Mouse (Mus musculus): ENCODE measurements at regions not wholly inside any gene's neighbourhood (a gene's known extent, or its start where the extent isn't known, plus 50 kb on each side); places are given as distances from the start of the nearest gene placed in this dataset.
A peak's percentile ranks its signal among the peaks of the same experiment; 100 is the strongest.

DNA sequence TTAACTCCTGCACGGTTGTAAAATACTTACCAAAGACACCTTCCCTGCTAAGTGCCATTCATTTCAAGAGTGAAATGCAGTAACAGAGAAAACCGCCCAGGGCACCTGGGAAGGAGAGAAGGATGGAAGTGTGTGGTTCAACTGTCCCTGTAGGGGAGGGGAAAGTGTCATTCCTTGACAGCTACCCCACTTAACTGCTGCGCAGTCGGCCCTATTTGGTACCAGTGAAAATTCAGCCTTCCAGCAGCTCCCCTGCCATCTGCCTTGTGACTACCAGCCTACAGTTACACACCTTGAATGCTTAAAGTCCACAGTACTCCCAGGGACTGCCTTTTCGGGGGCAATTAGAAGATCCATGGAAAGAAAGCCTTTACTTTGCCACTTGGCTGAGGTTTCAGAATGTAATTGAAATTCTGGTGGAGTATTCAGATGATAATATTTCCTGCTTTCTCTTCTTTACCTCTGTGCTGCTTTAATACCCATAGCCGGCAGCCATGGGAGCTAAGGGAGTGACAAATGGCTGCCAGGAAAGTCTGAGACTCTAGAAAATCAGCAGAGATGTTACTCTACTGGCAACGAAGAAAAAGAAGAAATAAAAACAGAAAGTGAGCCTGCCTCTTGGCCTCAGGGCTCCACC is 780.5 kb downstream of the Diaph3 start:
- no peak for ATAC-seq (ENCODE audit: insufficient number of reproducible peaks, insufficient read depth, low FRiP score, low read depth)
- no peaks in the 10 kb centered on the region for H3K9me3 ChIP-seq (ENCODE audit: control insufficient read depth, low read depth, low read length)
- H3K27ac ChIP-seq (ENCODE audit: low read length): no peak overlapping the region
- H3K4me1 ChIP-seq (ENCODE audit: control insufficient read depth, insufficient read depth, low read length): no peaks in the 10 kb centered on the region; the same call in 1 of the 2 replicates
- H3K4me2 ChIP-seq (replicated peaks; ENCODE audit: low read depth, low read length): no peak overlapping the region
- no peaks in the 10 kb centered on the region for H3K36me3 ChIP-seq (ENCODE audit: control insufficient read depth, insufficient read depth, low read length)
- no peak overlapping the region for H3K4me3 ChIP-seq (ENCODE audit: low read depth, low read length)
- H3K9ac ChIP-seq (replicated peaks; ENCODE audit: low read depth, low read length): no peak overlapping the region
- WGBS: 38% methylated on average over 7 of the region's 7 CpGs
- H3K27me3 ChIP-seq (ENCODE audit: control insufficient read depth, insufficient read depth, low read length): no peaks in the 10 kb centered on the region

DNA sequence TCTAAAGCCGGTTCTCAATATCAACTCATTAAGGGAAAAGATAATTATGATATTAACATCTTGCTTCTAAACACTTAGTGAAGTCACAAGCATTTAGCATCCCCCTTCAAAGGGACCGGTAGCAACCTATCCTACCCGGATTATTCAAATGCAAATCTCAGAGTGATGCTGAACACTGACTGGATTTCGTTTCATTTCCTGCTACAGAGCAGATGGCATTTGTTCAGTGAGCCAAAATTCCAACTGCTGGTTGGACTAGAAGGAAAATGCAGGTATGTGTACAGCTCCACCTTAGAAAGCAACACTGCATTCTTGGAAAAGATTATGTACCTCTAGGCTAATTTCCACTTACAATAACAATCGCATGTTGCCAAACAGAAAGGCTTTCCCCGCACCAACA is 782.5 kb downstream of the Diaph3 start:
- 87% methylated on average over 6 of the region's 6 CpGs for WGBS
- H3K4me2 ChIP-seq (replicated peaks; ENCODE audit: low read depth, low read length): no peak overlapping the region
- H3K9ac ChIP-seq (replicated peaks; ENCODE audit: low read depth, low read length): no peak overlapping the region
- H3K4me1 ChIP-seq (ENCODE audit: control insufficient read depth, insufficient read depth, low read length): no peaks in the 10 kb centered on the region; the same call in 1 of the 2 replicates
- H3K27ac ChIP-seq (ENCODE audit: low read length): no peak overlapping the region
- H3K36me3 ChIP-seq (ENCODE audit: control insufficient read depth, insufficient read depth, low read length): no peaks in the 10 kb centered on the region
- no peak overlapping the region for H3K4me3 ChIP-seq (ENCODE audit: low read depth, low read length)
- H3K27me3 ChIP-seq (ENCODE audit: control insufficient read depth, insufficient read depth, low read length): no peaks in the 10 kb centered on the region
- ATAC-seq (ENCODE audit: insufficient number of reproducible peaks, insufficient read depth, low FRiP score, low read depth): no peak
- H3K9me3 ChIP-seq (ENCODE audit: control insufficient read depth, low read depth, low read length): no peaks in the 10 kb centered on the region

DNA sequence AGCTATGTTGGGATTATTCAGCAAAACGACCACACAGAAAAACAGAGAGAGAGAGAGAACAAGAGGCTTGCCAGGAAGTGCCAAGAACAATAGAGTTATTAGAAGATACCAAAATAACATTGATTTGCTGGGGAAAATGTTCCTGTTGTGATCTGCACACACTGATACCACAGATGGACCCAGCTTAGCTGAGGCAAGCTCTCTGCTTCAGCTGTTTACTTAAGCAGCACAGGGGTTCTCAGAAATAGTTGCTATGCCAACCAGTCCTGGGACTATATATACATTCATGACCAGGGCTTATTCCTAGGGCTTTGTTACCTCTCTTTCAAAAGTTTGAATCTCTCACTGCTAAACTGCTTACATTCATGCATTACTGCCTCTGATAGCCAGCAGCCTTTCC is 790.5 kb downstream of the Diaph3 start:
- H3K9me3 ChIP-seq (ENCODE audit: control insufficient read depth, low read depth, low read length): no peaks in the 10 kb centered on the region
- no peaks in the 10 kb centered on the region for H3K36me3 ChIP-seq (ENCODE audit: control insufficient read depth, insufficient read depth, low read length)
- H3K27ac ChIP-seq (ENCODE audit: low read length): no peak overlapping the region
- H3K4me1 ChIP-seq (ENCODE audit: control insufficient read depth, insufficient read depth, low read length): no peaks in the 10 kb centered on the region
- no peaks in the 10 kb centered on the region for H3K27me3 ChIP-seq (ENCODE audit: control insufficient read depth, insufficient read depth, low read length)
- H3K4me3 ChIP-seq (ENCODE audit: low read depth, low read length): no peak overlapping the region
- H3K4me2 ChIP-seq (replicated peaks; ENCODE audit: low read depth, low read length): no peak overlapping the region
- ATAC-seq (ENCODE audit: insufficient number of reproducible peaks, insufficient read depth, low FRiP score, low read depth): no peak; the same call in 1 of the 2 replicates
- H3K9ac ChIP-seq (replicated peaks; ENCODE audit: low read depth, low read length): no peak overlapping the region
- WGBS: 21% methylated on average over 1 of the region's 1 CpGs

DNA sequence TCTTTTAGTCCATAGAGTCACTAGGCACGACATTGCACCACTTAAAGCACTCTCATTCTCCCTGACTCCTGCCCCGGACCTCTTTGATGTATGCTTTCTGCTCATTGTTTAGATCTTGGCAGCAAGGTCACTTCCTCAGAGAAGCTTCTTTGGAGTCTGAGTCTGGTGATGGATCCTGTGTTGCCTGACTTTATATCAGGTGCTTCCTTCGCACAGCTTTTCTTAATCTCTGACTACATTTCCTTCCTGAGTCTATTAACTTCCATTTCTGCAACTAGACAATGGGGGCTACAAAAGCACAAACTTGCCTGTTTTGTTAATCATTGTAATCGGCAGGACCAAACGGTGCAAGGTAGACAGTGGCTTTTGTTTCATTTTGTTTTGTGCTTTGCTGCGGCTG is 802.0 kb downstream of the Diaph3 start:
- H3K36me3 ChIP-seq (ENCODE audit: control insufficient read depth, insufficient read depth, low read length): no peaks in the 10 kb centered on the region
- no peaks in the 10 kb centered on the region for H3K9me3 ChIP-seq (ENCODE audit: control insufficient read depth, low read depth, low read length)
- H3K4me2 ChIP-seq (replicated peaks; ENCODE audit: low read depth, low read length): no peak overlapping the region
- H3K4me1 ChIP-seq (ENCODE audit: control insufficient read depth, insufficient read depth, low read length): no peaks in the 10 kb centered on the region
- no peaks in the 10 kb centered on the region for H3K27me3 ChIP-seq (ENCODE audit: control insufficient read depth, insufficient read depth, low read length)
- 51% methylated on average over 6 of the region's 6 CpGs for WGBS
- H3K9ac ChIP-seq (replicated peaks; ENCODE audit: low read depth, low read length): no peak overlapping the region
- no peak for ATAC-seq (ENCODE audit: insufficient number of reproducible peaks, insufficient read depth, low FRiP score, low read depth)
- no peak overlapping the region for H3K27ac ChIP-seq (ENCODE audit: low read length)
- no peak overlapping the region for H3K4me3 ChIP-seq (ENCODE audit: low read depth, low read length)

DNA sequence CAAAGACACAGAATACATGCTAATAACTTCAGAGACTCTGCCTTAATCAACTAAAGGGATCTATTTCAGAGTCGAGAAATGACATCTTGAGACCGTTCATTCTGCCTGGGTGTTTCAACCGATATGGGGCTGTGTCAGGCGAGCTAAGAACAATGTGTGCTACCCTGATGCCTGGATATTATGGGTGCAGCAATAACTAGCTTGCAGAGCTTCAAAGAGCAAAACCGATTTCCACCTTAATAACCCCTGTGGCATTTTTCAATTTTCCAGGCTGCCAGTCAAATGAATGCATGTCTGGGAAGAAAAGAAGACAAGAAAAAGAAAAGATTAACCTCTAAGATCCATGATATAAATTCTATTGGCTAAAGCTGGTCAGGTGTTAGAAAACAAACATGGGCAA is 804.0 kb downstream of the Diaph3 start:
- no peaks in the 10 kb centered on the region for H3K27me3 ChIP-seq (ENCODE audit: control insufficient read depth, insufficient read depth, low read length)
- H3K36me3 ChIP-seq (ENCODE audit: control insufficient read depth, insufficient read depth, low read length): no peaks in the 10 kb centered on the region
- H3K4me3 ChIP-seq (ENCODE audit: low read depth, low read length): no peak overlapping the region
- ATAC-seq (ENCODE audit: insufficient number of reproducible peaks, insufficient read depth, low FRiP score, low read depth): no peak
- no peaks in the 10 kb centered on the region for H3K4me1 ChIP-seq (ENCODE audit: control insufficient read depth, insufficient read depth, low read length)
- H3K9ac ChIP-seq (replicated peaks; ENCODE audit: low read depth, low read length): no peak overlapping the region
- H3K27ac ChIP-seq (ENCODE audit: low read length): no peak overlapping the region
- H3K4me2 ChIP-seq (replicated peaks; ENCODE audit: low read depth, low read length): no peak overlapping the region
- no peaks in the 10 kb centered on the region for H3K9me3 ChIP-seq (ENCODE audit: control insufficient read depth, low read depth, low read length)
- WGBS: 82% methylated on average over 5 of the region's 5 CpGs

DNA sequence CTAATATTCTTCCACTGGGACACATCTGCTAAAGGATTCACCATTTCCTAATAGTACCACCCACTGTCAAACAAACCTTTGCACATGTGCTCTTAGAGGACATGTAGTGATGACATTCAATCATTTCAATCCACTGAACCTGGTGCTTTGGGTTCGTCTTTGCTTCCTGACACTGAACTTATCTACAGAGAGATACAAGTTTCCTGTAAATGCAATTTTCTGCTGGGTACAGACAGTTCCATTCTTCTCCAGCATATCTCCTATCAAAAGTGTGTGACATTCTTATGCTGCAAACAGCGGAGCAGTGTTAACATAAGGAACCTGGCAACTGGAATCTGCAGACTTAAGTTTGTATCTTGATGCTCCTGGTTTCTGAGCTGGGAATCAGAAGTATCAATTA is 805.8 kb downstream of the Diaph3 start:
- Histone ChIP-seq H3K27me3 (ENCODE audit: control insufficient read depth, insufficient read depth, low read length) (no peaks in the 10 kb centered on the region), H3K36me3 (ENCODE audit: control insufficient read depth, insufficient read depth, low read length) (no peaks in the 10 kb centered on the region), H3K4me1 (ENCODE audit: control insufficient read depth, insufficient read depth, low read length) (no peaks in the 10 kb centered on the region), H3K27ac (ENCODE audit: low read length) (no peak overlapping the region), H3K9me3 (ENCODE audit: control insufficient read depth, low read depth, low read length) (no peaks in the 10 kb centered on the region), H3K9ac (replicated peaks; ENCODE audit: low read depth, low read length) (no peak overlapping the region), H3K4me2 (replicated peaks; ENCODE audit: low read depth, low read length) (no peak overlapping the region), H3K4me3 (ENCODE audit: low read depth, low read length) (no peak overlapping the region)
- no peak for ATAC-seq (ENCODE audit: insufficient number of reproducible peaks, insufficient read depth, low FRiP score, low read depth)
- 70% methylated on average over 2 of the region's 2 CpGs for WGBS

DNA sequence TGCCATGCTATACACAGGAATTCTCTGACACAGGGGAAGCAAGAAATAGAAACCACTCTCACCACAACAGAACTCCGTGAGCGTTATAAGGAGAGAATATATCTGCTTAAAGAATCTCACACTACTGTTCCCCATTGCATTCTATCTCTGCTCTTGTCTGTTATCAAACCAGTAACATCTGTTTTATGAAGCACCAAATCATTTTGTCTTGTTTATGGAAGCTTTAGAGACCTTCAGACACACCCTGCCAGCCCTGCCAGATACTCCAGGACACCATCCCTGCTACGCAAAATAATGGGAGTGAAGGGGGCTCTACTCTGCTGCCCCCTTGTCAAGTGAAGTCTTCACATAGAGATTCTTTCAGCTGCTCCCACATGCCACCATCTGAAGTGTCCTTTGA is 811.9 kb downstream of the Diaph3 start:
- no peak for ATAC-seq (ENCODE audit: insufficient number of reproducible peaks, insufficient read depth, low FRiP score, low read depth)
- Histone ChIP-seq H3K4me1 (ENCODE audit: control insufficient read depth, insufficient read depth, low read length) (no peaks in the 10 kb centered on the region), H3K4me3 (ENCODE audit: low read depth, low read length) (no peak overlapping the region), H3K9ac (replicated peaks; ENCODE audit: low read depth, low read length) (no peak overlapping the region), H3K36me3 (ENCODE audit: control insufficient read depth, insufficient read depth, low read length) (no peaks in the 10 kb centered on the region), H3K27me3 (ENCODE audit: control insufficient read depth, insufficient read depth, low read length) (no peaks in the 10 kb centered on the region), H3K9me3 (ENCODE audit: control insufficient read depth, low read depth, low read length) (no peaks in the 10 kb centered on the region), H3K27ac (ENCODE audit: low read length) (no peak overlapping the region), H3K4me2 (replicated peaks; ENCODE audit: low read depth, low read length) (no peak overlapping the region)
- 72% methylated on average over 3 of the region's 3 CpGs for WGBS

DNA sequence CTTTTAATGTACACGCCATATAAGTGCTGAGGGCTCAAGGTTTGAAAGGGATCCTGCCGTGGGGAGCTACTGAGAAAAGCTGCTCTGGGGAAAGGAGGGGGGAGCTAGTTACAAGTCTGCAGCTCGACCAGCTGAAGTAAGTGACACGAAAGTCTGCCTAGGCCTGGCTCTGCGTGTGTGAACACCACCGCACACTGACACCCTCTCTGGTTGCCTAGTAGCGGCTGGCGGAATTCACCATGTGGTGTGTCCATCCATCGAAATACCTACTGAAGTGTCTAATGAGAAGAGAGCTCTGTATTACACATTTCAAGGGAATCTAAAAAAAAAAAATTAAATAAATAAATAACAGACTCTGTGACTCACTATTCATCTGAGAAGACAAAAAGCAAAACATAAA is 813.4 kb downstream of the Diaph3 start:
- no peak overlapping the region for H3K27ac ChIP-seq (ENCODE audit: low read length)
- H3K9me3 ChIP-seq (ENCODE audit: control insufficient read depth, low read depth, low read length): no peaks in the 10 kb centered on the region
- no peaks in the 10 kb centered on the region for H3K27me3 ChIP-seq (ENCODE audit: control insufficient read depth, insufficient read depth, low read length)
- H3K4me2 ChIP-seq (replicated peaks; ENCODE audit: low read depth, low read length): no peak overlapping the region
- no peak overlapping the region for H3K4me3 ChIP-seq (ENCODE audit: low read depth, low read length)
- no peaks in the 10 kb centered on the region for H3K36me3 ChIP-seq (ENCODE audit: control insufficient read depth, insufficient read depth, low read length)
- 64% methylated on average over 9 of the region's 9 CpGs for WGBS
- H3K4me1 ChIP-seq (ENCODE audit: control insufficient read depth, insufficient read depth, low read length): no peaks in the 10 kb centered on the region
- ATAC-seq (ENCODE audit: insufficient number of reproducible peaks, insufficient read depth, low FRiP score, low read depth): no peak
- no peak overlapping the region for H3K9ac ChIP-seq (replicated peaks; ENCODE audit: low read depth, low read length)

DNA sequence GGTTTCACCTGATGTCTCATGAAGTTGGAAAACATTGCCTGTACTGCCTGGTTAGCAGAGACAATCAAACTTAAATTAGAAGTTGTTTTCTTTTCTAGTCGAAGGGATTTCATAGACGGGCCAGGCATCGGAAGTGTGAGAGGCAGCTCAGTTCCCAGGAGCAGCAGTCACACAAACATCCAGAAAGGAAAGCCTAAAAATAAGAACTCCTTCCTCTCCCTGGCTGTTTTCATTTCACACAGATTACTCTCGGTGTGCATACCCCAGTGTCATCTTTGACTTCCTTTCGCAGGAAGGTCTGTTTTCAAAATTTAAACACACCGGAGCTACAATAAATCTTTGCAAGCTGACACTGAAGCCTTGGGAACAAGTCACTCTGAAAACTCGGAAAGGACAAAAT is 818.7 kb downstream of the Diaph3 start:
- H3K4me2 ChIP-seq (replicated peaks; ENCODE audit: low read depth, low read length): no peak overlapping the region
- WGBS: 21% methylated on average over 7 of the region's 7 CpGs
- no peaks in the 10 kb centered on the region for H3K27me3 ChIP-seq (ENCODE audit: control insufficient read depth, insufficient read depth, low read length)
- H3K4me3 ChIP-seq (ENCODE audit: low read depth, low read length): no peak overlapping the region
- H3K9me3 ChIP-seq (ENCODE audit: control insufficient read depth, low read depth, low read length): no peaks in the 10 kb centered on the region
- peak overlapping the region; percentile 39; the same call in 1 of the 2 replicates for H3K27ac ChIP-seq (ENCODE audit: low read length)
- H3K9ac ChIP-seq (replicated peaks; ENCODE audit: low read depth, low read length): no peak overlapping the region
- H3K36me3 ChIP-seq (ENCODE audit: control insufficient read depth, insufficient read depth, low read length): no peaks in the 10 kb centered on the region
- no peaks in the 10 kb centered on the region for H3K4me1 ChIP-seq (ENCODE audit: control insufficient read depth, insufficient read depth, low read length)
- ATAC-seq (ENCODE audit: insufficient number of reproducible peaks, insufficient read depth, low FRiP score, low read depth): no peak

All from stomach, embryonic 14.5 days (tissue).